Mouse (Mus musculus) erythroblast, embryonic 14.5 days (primary cell): Measurements from ENCODE around the gene Qdpr. TPM values are rescaled to one million over a fixed set of nuclear protein-coding genes. Genes with fewer than 3 reads are reported as not detected.
"Not testable (repeated sequence)": the region's sequence is repeated elsewhere in the genome, so short reads cannot be mapped to it uniquely, and the experiment has no call there.

ENCODE experiments used
- H3K27me3 ChIP-seq: 2 replicates; pipeline ENCODE4 v1.6.1; 2012; ENCODE audit warnings: inconsistent platforms; ENCODE audit not compliant: control insufficient read depth
- H3K36me3 ChIP-seq: 2 replicates; pipeline ENCODE4 v1.6.1; 2012; ENCODE audit warnings: mild to moderate bottlenecking, inconsistent platforms; ENCODE audit not compliant: control insufficient read depth
- H3K4me1 ChIP-seq: 2 replicates; pipeline ENCODE4 v1.6.1; 2012; ENCODE audit warnings: inconsistent platforms; ENCODE audit not compliant: control insufficient read depth
- H3K4me3 ChIP-seq: replicated peaks from 2 replicates; pipeline ENCODE3; 2012; ENCODE audit warnings: moderate library complexity, mild to moderate bottlenecking, inconsistent platforms
- H3K9me3 ChIP-seq: 2 replicates; pipeline ENCODE4 v1.6.1; 2012; ENCODE audit warnings: low read length, inconsistent platforms, mixed read lengths; ENCODE audit not compliant: control insufficient read depth
- GATA1 ChIP-seq: IDR thresholded peaks from 2 replicates; pipeline ENCODE4 v1.6.1; 2012; ENCODE audit warnings: low read length, inconsistent platforms, mixed read lengths
- TAL1 ChIP-seq: IDR thresholded peaks from 3 replicates; pipeline ENCODE4 v1.6.1; 2012; ENCODE audit warnings: low read length, inconsistent platforms, mixed read lengths
- polyA plus RNA-seq: library from polyadenylated mRNA; stranded (reverse); fragments of >175 nt; gene quantifications from 2 replicates; pipeline ENCODE4 v1.2.3, GENCODE M21; 2012

Gene Qdpr
- polyA plus RNA-seq, 1 experiment = 0.84 TPM

DNA sequence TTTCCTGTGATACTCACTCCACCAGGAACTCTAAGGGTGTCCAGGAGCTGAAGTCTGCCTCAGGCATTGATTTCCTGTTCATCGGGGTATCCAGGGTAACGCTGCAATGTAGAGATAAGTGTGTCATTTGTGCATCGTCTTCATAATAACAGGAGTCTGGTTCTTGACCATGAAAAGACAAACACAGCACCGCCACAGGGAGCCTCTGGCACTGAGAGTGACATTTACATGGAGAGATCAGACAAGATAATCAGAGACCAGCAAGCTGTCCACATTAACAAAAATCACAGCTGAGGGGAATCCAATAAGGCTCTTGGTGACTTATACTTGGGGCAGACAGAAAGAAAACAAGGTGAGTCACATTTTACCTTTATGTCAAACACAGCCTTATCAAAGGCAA lies 12.2 kb downstream of the Qdpr start:
- H3K36me3 ChIP-seq = peaks cover 11% of the 10 kb centered on the region; the same call in 1 of the 2 replicates
- H3K4me3 ChIP-seq = no peak overlapping the region
- no peaks in the 10 kb centered on the region for H3K27me3 ChIP-seq
- H3K9me3 ChIP-seq = no peaks in the 10 kb centered on the region
- no peaks in the 10 kb centered on the region for H3K4me1 ChIP-seq
- TF ChIP-seq TAL1 (no peak), GATA1 (no peak)

DNA sequence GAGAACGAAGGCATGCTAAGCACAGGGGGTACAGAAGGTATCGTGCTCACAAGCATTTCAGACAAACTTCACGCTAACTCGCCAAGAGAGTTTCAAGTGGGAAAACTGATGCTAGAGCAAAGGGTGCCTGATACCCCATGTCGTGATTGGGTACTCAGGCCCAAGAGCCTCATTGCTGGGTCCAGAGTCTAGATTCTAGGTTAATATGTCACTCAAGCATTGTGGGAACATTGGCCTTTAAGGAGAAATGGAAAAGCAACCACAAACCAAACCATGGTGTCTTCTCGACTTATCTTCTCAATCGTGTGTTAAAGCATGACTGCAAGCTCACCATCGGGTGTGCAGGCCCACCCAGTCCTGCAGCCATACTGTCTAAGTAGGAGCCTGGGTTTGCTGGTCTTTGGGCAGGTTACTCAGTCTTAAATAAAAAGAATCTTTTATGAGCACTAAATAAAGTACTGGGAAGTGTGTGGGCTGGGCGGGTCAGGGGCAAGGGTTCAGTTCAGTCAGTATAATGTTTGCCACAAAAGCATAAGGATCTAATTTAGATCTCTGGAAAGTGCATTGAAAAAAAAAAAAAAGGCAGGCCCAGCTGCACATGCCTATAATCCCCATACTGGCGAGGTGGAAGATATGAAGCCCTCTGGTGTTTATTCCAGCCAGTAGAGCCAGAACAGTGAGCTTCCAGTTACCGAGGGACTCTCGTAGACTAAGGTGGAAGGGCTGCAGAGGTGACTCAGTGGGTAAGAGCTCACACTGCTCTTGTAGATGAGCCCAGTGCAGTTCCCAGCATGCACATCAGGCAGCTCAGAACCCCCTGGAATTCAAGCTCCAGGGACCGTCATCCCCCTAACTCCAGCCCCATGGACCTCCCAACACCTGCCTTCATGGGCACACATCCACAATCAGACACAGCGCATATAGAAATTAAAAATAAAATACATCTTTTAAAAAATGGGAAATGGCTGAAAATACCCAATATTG lies 13.8 kb downstream of the Qdpr start:
- TF ChIP-seq TAL1 = no peak
- no peak for TF ChIP-seq GATA1
- Histone ChIP-seq H3K4me3 (no peak overlapping the region), H3K4me1 (no peaks in the 10 kb centered on the region), H3K9me3 (no peaks in the 10 kb centered on the region), H3K27me3 (no peaks in the 10 kb centered on the region), H3K36me3 (peaks cover 11% of the 10 kb centered on the region; the same call in 1 of the 2 replicates)

DNA sequence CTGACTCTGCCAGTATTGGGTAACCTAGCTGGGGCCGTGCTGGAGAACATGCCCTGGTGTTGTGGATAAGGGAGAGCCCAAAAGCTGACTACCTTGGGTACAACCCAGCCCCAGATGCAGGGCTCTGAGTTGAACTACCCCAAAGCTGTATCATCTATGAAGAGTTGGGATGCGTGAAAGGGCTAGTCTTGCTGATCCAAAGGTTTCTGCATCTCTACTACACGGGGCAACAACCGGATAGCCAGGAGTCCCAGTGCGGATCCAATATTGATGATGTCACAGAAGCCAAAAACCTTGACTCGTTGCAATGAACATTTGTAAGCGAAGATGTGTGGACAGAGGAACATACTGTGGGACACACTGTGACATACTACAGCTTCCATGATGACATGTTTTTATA lies 22.1 kb downstream of the Qdpr start:
- no peaks in the 10 kb centered on the region for H3K27me3 ChIP-seq
- no peaks in the 10 kb centered on the region for H3K9me3 ChIP-seq
- no peaks in the 10 kb centered on the region for H3K36me3 ChIP-seq
- TF ChIP-seq TAL1 = no peak
- TF ChIP-seq GATA1 = no peak
- no peaks in the 10 kb centered on the region for H3K4me1 ChIP-seq
- H3K4me3 ChIP-seq = no peak overlapping the region

DNA sequence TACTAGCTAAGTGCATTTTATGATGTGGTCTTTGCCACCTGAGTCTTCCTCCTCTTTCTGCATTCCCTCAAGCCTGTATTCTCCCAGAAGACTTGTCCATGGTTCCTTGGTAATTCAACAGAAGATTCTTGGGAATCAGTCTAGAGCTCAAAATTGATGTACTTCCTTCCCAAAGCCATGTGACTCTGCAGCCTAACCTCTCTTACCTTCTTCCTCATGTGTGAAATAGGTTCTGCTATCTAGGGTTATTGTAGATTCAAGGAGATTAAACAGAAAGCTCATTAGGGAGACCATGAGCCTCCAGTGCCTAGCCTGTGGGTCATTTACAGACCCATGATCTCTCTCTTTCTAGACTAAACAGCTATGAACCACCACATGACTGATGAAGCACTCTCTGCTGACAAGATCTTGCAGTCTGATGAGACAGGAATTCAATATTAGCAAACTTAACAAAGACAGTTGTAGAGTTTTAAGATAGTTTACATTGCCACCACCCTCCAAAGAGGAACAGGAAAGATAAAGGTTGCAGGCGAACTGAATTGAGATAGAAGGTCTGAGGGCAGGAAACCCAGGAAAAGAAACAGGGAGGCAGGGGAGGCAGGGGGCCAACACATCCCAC lies 23.5 kb downstream of the Qdpr start:
- no peaks in the 10 kb centered on the region for H3K4me1 ChIP-seq
- no peak overlapping the region for H3K4me3 ChIP-seq
- H3K27me3 ChIP-seq = no peaks in the 10 kb centered on the region
- TF ChIP-seq GATA1 = no peak
- no peak for TF ChIP-seq TAL1
- no peaks in the 10 kb centered on the region for H3K36me3 ChIP-seq
- H3K9me3 ChIP-seq = no peaks in the 10 kb centered on the region

DNA sequence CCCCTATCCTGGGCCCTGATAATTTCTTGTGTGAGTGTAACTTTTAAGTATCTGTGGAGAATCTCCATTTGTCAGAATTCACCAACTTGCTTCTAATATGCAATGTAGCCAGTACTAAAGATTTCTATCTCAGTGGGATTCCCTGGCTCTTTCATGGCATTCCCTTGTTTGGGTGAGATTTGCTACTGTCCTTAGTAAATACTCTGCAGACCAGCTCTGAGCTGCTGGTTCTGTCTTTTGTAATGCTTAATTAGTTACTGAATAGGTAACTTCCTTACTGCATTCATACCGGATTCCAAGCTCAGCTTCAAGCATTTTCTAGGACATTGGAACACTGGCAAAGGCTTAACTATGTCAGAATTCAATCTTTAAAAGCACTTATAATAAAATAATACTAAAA lies 24.3 kb downstream of the Qdpr start:
- H3K4me3 ChIP-seq, H3K36me3 ChIP-seq, H3K27me3 ChIP-seq, H3K4me1 ChIP-seq, H3K9me3 ChIP-seq: not testable (repeated sequence)

DNA sequence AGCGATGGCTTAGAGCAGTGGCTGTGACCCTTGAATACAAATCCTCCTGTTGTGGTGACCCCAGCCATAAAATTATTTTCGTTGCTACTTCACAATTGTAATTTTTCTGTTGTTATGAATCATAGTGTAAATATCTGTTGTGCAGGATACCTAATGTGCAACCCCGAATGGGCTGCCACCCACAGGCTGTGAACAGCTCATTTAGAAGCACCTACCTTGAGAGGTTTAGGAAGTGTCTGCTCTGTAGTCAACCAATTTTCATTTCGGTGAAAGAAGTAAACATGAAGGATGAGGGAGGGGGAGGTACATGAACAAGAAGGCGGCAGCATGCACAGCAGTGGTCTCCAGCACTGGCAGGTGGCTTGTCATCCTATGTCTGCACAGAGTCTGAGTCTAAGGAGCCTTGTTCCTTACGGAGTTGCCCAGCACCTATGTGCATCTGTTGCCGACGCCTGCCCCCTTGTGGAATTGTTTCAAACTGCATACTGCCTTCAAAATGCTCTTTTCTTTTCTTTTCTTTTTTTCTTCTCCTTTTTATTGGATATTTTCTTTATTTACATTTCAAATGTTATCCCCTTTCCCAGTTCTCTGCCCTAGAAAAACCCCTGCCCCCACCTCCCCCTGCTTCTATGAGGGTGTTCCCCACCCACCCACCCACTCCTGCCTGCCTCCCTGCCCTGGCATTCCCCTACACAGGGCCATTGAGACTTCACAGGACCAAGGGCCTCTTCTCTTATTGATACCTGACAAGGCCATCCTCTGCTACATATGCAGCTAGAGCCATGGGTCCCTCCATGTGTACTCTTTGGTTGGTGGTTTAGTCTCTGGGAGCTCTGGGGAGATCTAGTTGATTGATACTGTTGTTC lies 25.8 kb downstream of the Qdpr start:
- no peak for TF ChIP-seq GATA1
- TF ChIP-seq TAL1 = no peak
- H3K4me3 ChIP-seq = no peak overlapping the region

DNA sequence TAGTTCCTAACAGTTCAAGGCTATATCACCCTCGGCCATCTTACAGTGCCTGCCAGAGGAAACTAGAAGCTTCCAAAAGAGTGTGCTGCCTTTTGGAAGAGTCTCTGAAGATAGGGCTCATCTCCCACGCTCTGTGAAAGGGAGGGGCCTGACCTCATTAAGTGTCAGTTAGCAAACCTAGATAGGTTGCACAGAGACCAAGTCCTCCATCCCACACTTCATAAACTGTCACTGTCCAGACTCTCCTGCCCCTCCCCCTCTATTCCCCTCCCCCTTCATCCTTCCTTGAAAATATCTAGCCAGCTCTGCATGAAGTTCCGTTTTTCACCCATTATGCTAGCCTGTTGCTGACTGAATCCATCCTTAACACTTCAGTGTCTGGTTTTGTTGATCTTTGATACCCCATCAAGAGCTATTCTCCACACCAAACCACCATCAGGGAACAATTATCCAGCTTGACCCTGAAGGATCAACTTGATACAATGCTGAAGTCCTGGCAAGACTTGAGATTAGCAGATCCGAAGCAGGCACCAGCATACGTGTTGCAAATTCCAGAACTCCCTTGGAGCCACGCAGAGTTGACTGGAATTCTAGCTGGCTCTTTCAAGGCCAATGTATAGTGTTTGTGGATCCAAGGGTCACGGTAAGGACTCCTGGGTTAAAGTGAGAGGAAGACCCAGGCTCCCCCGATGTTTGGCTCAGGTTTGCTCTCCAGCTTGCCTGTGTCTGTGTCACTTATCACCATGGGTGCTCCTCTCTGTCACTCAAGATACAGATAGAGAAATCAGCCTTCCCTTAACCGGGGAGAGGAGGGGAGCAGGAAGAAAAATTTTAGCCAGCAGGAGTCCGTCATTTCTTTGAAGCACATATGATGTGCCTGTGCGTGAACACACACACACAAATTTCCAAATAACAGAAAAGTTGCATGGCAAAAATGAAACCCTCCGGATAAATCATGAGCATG lies 27.9 kb downstream of the Qdpr start:
- Histone ChIP-seq H3K36me3 (no peaks in the 10 kb centered on the region), H3K9me3 (no peaks in the 10 kb centered on the region), H3K4me3 (no peak overlapping the region), H3K4me1 (no peaks in the 10 kb centered on the region; the same call in 1 of the 2 replicates), H3K27me3 (no peaks in the 10 kb centered on the region)
- TF ChIP-seq TAL1 (no peak), GATA1 (no peak)

More for the DNA sequence above, 25.8 kb downstream of the Qdpr start:
- H3K4me1 ChIP-seq = no peaks in the 10 kb centered on the region; the same call in 1 of the 2 replicates
- no peaks in the 10 kb centered on the region for H3K9me3 ChIP-seq
- H3K36me3 ChIP-seq = no peaks in the 10 kb centered on the region
- H3K27me3 ChIP-seq = no peaks in the 10 kb centered on the region

DNA sequence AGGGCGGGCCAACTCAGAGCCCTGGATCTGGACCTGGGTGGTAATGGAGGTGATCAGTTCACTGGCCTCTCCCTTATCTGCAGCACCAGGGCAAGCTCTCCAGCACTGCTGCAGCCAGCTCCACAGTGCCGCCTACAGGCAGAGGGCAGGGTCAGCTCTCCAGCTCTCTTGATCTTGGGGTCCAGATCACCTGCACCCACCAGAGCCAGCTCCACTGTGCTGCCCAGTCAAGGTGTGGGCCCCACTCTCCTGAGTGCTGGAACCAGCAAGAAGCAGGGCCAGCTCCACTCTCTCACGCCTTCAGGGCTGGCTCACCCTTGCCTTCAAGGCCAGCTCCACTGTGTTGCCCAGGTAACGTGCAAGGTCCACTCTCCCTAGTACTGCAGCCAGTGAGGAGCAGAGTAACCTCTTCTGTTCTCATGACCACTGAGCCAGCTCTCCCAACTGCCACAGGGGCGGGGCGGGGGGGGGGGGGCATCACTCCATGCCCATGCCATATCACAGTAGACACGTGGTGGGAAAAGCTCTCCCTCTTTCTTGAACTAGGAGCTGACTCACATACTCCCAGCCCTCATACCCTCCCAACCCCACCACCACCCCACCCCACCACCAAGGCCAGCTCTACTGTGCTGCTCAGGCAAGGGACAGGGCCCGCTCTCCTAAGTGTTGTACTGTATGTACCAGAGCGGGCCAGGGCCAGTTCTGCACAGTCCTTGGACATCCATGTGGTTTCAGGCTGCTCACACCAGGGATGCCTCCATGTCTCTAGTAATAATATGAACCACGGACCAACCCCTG lies 30.0 kb downstream of the Qdpr start:
- H3K36me3 ChIP-seq = no peaks in the 10 kb centered on the region
- TF ChIP-seq TAL1 (no peak), GATA1 (no peak)

More for the DNA sequence above, 30.0 kb downstream of the Qdpr start:
- Histone ChIP-seq H3K27me3 (no peaks in the 10 kb centered on the region), H3K9me3 (no peaks in the 10 kb centered on the region), H3K4me1 (no peaks in the 10 kb centered on the region; the same call in 1 of the 2 replicates), H3K4me3 (no peak overlapping the region)
